In genomic region chr19:18567936-18568827, GRCm38 (mm10) we compare ENCODE assay signal across 30 mouse cellular contexts.
A peak's percentile ranks its signal among the peaks of the same experiment; 100 is the strongest.
DNase-seq lines count a peak whose midpoint lies in the region; ATAC-seq lines count a peak whose summit lies in the region.
"Had no signal": no experiment of that assay in that cellular context is flagged by ENCODE, and none has a peak within 500 bp of the region (broad histone marks: within the 10 kb centered on the region; RNA-seq: fewer than 3 reads in every experiment).

No protein-coding gene starts in this region.

- no peaks in the 10 kb centered on the region for H3K9me3 ChIP-seq in liver, embryonic 16.5 days (replicated peaks; ENCODE audit: control insufficient read depth, low read length)
- H3K9me3 ChIP-seq in liver, embryonic 12.5 days (replicated peaks), result no peaks in the 10 kb centered on the region
- H3K9me3 ChIP-seq: heart, embryonic 10.5 days; hindbrain, embryonic 12.5 days; liver, embryonic 13.5 days; lung, embryonic 15.5 days; megakaryocyte, embryonic 14.5 days; midbrain, embryonic 12.5 days; neural tube, embryonic 12.5 days had no signal

- WGBS in liver, embryonic 16.5 days (ENCODE audit: insufficient replicate concordance), result 61% methylated on average over 12 of the region's 12 CpGs
- 72% methylated on average over 12 of the region's 12 CpGs for WGBS in liver, embryonic 12.5 days (ENCODE audit: insufficient replicate concordance)

- no peaks in the 10 kb centered on the region for H3K4me1 ChIP-seq in liver, embryonic 16.5 days (ENCODE audit: control insufficient read depth, low read depth, low read length)
- H3K4me1 ChIP-seq in liver, embryonic 12.5 days, result no peaks in the 10 kb centered on the region
- H3K4me1 ChIP-seq: hindbrain, embryonic 12.5 days; liver, embryonic 13.5 days; lung, embryonic 15.5 days; megakaryocyte, embryonic 14.5 days; midbrain, embryonic 12.5 days; neural tube, embryonic 12.5 days had no signal

- H3K36me3 ChIP-seq in liver, embryonic 16.5 days (ENCODE audit: control insufficient read depth, insufficient read depth), result no peaks in the 10 kb centered on the region
- H3K36me3 ChIP-seq in liver, embryonic 12.5 days, result no peaks in the 10 kb centered on the region
- H3K36me3 ChIP-seq: heart, embryonic 10.5 days; hindbrain, embryonic 12.5 days; liver, embryonic 13.5 days; lung, embryonic 15.5 days; midbrain, embryonic 12.5 days; neural tube, embryonic 12.5 days had no signal

- H3K4me2 ChIP-seq in liver, embryonic 16.5 days (ENCODE audit: low read depth, low read length), result no peak overlapping the region
- H3K4me2 ChIP-seq in liver, embryonic 12.5 days, result no peak overlapping the region
- H3K4me2 ChIP-seq: hindbrain, embryonic 12.5 days; liver, embryonic 13.5 days; lung, embryonic 15.5 days; midbrain, embryonic 12.5 days; neural tube, embryonic 12.5 days had no signal

- DNase-seq in frontal cortex, postnatal 25 days (ENCODE audit: low spot score in 2 of 2), result no peak
- no peak for DNase-seq in spleen, postnatal 36 days (ENCODE audit: low spot score in 2 of 2)
- DNase-seq in cerebellum, adult 18-20 months, result no peak
- DNase-seq: adrenal gland, postnatal 36 days; cerebellum, adult 11-12 months; cerebellum, postnatal 10 days; gastrocnemius, postnatal 10 days; heart, postnatal 36 days; kidney, adult 11 months; kidney, postnatal 14 days; layer of hippocampus, adult 9-11 months; liver, embryonic 13.5 days; right cerebral cortex, postnatal 14 days; thymus, postnatal 25 days had no signal

- ATAC-seq in frontal cortex, adult (ENCODE audit: low TSS enrichment), result peak; percentile 93
- ATAC-seq in liver, embryonic 16.5 days (ENCODE audit: low read depth), result no peak
- no peak for ATAC-seq in liver, embryonic 12.5 days
- peak; percentile 51 for ATAC-seq in granulocyte monocyte progenitor cell, adult 5-6 weeks (replicated peaks; ENCODE audit: poor library complexity, severe bottlenecking)
- ATAC-seq in inflammation-experienced regulatory T-cells, adult 6 months, result no peak
- ATAC-seq: CD4-positive, CD25-positive, alpha-beta regulatory T cell, adult 4 months; forebrain, embryonic 16.5 days; hindbrain, postnatal 0 days had no signal

- H3K4me3 ChIP-seq in liver, embryonic 16.5 days (ENCODE audit: low read depth, low read length), result no peak overlapping the region
- H3K4me3 ChIP-seq in liver, embryonic 12.5 days, result no peak overlapping the region
- H3K4me3 ChIP-seq: erythroblast, embryonic 14.5 days; heart, embryonic 10.5 days; hindbrain, embryonic 12.5 days; liver, embryonic 13.5 days; lung, embryonic 15.5 days; megakaryocyte, embryonic 14.5 days; midbrain, embryonic 12.5 days; myocyte; neural tube, embryonic 12.5 days had no signal

- no peaks in the 10 kb centered on the region for H3K27me3 ChIP-seq in liver, embryonic 16.5 days (ENCODE audit: control insufficient read depth, insufficient read depth, low read depth, low read length)
- no peaks in the 10 kb centered on the region for H3K27me3 ChIP-seq in liver, embryonic 12.5 days (replicated peaks)
- H3K27me3 ChIP-seq: hindbrain, embryonic 12.5 days; liver, embryonic 13.5 days; lung, embryonic 15.5 days; megakaryocyte, embryonic 14.5 days; midbrain, embryonic 12.5 days; neural tube, embryonic 12.5 days had no signal

- H3K9ac ChIP-seq in liver, embryonic 16.5 days (ENCODE audit: low read depth, low read length), result no peak overlapping the region
- no peak overlapping the region for H3K9ac ChIP-seq in liver, embryonic 12.5 days
- H3K9ac ChIP-seq: hindbrain, embryonic 12.5 days; liver, embryonic 13.5 days; lung, embryonic 15.5 days; midbrain, embryonic 12.5 days; neural tube, embryonic 12.5 days had no signal

- peak overlapping the region; percentile 61; the same call in 1 of the 2 replicates for H3K27ac ChIP-seq in liver, embryonic 16.5 days (ENCODE audit: low read length)
- no peak overlapping the region for H3K27ac ChIP-seq in liver, embryonic 12.5 days
- H3K27ac ChIP-seq: heart, embryonic 10.5 days; hindbrain, embryonic 12.5 days; hindbrain, postnatal 0 days; liver, embryonic 13.5 days; lung, embryonic 15.5 days; midbrain, embryonic 12.5 days; neural tube, embryonic 12.5 days had no signal

Comparison
In these comparisons a context has a peak if more than half of its experiments do, and no peak if none do; other contexts are left out.
1. ATAC-seq: peak in frontal cortex, adult (single experiment) and granulocyte monocyte progenitor cell, adult 5-6 weeks (single experiment); none in liver, embryonic 16.5 days (single experiment), liver, embryonic 12.5 days (single experiment) and inflammation-experienced regulatory T-cells, adult 6 months (single experiment).